Mouse (Mus musculus): ENCODE results near the gene Pld2. TPM values are rescaled to one million over a fixed set of nuclear protein-coding genes. Genes with fewer than 3 reads are reported as not detected.

Pld2 gene
- total and polyA plus RNA-seq, 2 experiments = 3.3 to 9.5 TPM

- 20% methylated on average over 4 of the region's 4 CpGs for WGBS
- Histone ChIP-seq H3K9ac (ENCODE audit: low read depth, low read length) (no peak overlapping the region), H3K4me3 (ENCODE audit: insufficient read depth, low read depth, low read length) (no peak overlapping the region; the same call in 1 of the 2 replicates), H3K27me3 (ENCODE audit: control insufficient read depth, insufficient read depth, low read length) (no peaks in the 10 kb centered on the region), H3K79me2 (ENCODE audit: control insufficient read depth, insufficient read depth, low read length) (no peaks in the 10 kb centered on the region), H3K27ac (replicated peaks; ENCODE audit: insufficient read depth, low read depth, low read length) (no peak overlapping the region), H3K4me1 (ENCODE audit: control insufficient read depth, insufficient read depth, low read length) (peaks cover 10% of the 10 kb centered on the region), H3K36me3 (ENCODE audit: control insufficient read depth, insufficient read depth, low read length) (no peaks in the 10 kb centered on the region)
- DNase-seq (ENCODE audit: extremely low read depth, low read depth, low spot score) = peak; percentile 56
- TF ChIP-seq POLR2A (IDR thresholded peaks at IDR 0.05; ENCODE audit: extremely low read depth, insufficient read depth, low read length) (no peak), CTCF (IDR thresholded peaks at IDR 0.05; ENCODE audit: low read depth, low read length) (peak; percentile 61)
Observed at GRCm38 (mm10) chr11:70506385-70506784, 33.5 kb upstream of the Pld2 start.

GRCm38 (mm10) chr11:70506962-70507515 is 32.8 kb upstream of the Pld2 start:
- Histone ChIP-seq H3K36me3 (ENCODE audit: control insufficient read depth, insufficient read depth, low read length) (no peaks in the 10 kb centered on the region), H3K9ac (ENCODE audit: low read depth, low read length) (no peak overlapping the region), H3K4me3 (ENCODE audit: insufficient read depth, low read depth, low read length) (no peak overlapping the region), H3K79me2 (ENCODE audit: control insufficient read depth, insufficient read depth, low read length) (no peaks in the 10 kb centered on the region), H3K27ac (replicated peaks; ENCODE audit: insufficient read depth, low read depth, low read length) (no peak overlapping the region), H3K27me3 (ENCODE audit: control insufficient read depth, insufficient read depth, low read length) (no peaks in the 10 kb centered on the region), H3K4me1 (ENCODE audit: control insufficient read depth, insufficient read depth, low read length) (peaks cover 5% of the 10 kb centered on the region; the same call in 1 of the 2 replicates)
- TF ChIP-seq CTCF (IDR thresholded peaks at IDR 0.05; ENCODE audit: low read depth, low read length) (no peak), POLR2A (IDR thresholded peaks at IDR 0.05; ENCODE audit: extremely low read depth, insufficient read depth, low read length) (no peak)
- 82% methylated on average over 7 of the region's 7 CpGs for WGBS
- no peak for DNase-seq (ENCODE audit: extremely low read depth, low read depth, low spot score)

DNA sequence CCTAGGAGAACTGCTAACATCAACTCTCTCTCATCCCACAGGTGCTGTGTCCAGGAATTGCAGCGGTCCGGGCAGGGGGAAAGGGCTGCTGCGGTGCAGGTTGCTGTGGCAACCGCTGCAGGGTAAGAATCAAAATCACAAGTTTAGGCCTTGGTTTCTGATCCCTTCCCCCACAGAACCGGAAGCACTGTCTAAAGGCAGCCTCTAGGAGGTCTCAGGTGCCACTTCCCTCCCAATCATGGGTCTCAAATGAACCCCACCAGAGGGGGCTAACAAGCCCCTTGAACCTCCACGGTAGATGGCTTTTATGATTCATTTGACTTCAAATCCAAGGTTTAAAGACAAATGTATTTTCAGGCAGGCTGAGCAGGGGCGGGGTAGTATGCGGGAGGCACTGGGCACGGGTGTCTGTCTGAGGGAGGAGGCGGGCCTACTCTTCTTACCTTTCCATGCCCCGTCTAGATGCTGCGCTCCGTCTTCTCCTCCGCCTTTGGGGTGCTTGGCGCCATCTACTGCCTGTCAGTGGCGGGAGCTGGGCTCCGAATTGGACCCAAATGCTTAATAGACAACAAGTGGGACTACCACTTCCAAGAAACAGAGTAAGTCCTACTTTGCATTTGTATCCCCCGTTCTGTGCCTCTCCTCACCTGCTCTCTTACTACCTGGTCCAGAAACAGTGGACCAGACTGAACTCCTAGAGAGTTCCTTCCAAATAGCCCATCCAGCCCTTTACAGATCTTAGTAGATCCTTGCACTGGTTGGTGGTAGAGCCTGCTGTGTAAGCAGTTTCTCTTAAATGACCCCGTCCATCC is 29.9 kb upstream of the Pld2 start:
- no peak overlapping the region for H3K27ac ChIP-seq (replicated peaks; ENCODE audit: insufficient read depth, low read depth, low read length)
- 31% methylated on average over 19 of the region's 19 CpGs for WGBS

GRCm38 (mm10) chr11:70511242-70511641 is 28.6 kb upstream of the Pld2 start:
- Histone ChIP-seq H3K79me2 (ENCODE audit: control insufficient read depth, insufficient read depth, low read length) (no peaks in the 10 kb centered on the region), H3K4me1 (ENCODE audit: control insufficient read depth, insufficient read depth, low read length) (peaks cover under 1% of the 10 kb centered on the region; the same call in 1 of the 2 replicates), H3K36me3 (ENCODE audit: control insufficient read depth, insufficient read depth, low read length) (no peaks in the 10 kb centered on the region; the same call in 1 of the 2 replicates), H3K9ac (ENCODE audit: low read depth, low read length) (no peak overlapping the region), H3K4me3 (ENCODE audit: insufficient read depth, low read depth, low read length) (no peak overlapping the region), H3K27ac (replicated peaks; ENCODE audit: insufficient read depth, low read depth, low read length) (no peak overlapping the region), H3K27me3 (ENCODE audit: control insufficient read depth, insufficient read depth, low read length) (no peaks in the 10 kb centered on the region)
- DNase-seq (ENCODE audit: extremely low read depth, low read depth, low spot score) = no peak
- WGBS = 82% methylated on average over 2 of the region's 2 CpGs
- no peak for TF ChIP-seq POLR2A (IDR thresholded peaks at IDR 0.05; ENCODE audit: extremely low read depth, insufficient read depth, low read length)
- no peak for TF ChIP-seq CTCF (IDR thresholded peaks at IDR 0.05; ENCODE audit: low read depth, low read length)

More for the DNA sequence above, 29.9 kb upstream of the Pld2 start:
- Histone ChIP-seq H3K79me2 (ENCODE audit: control insufficient read depth, insufficient read depth, low read length) (no peaks in the 10 kb centered on the region), H3K36me3 (ENCODE audit: control insufficient read depth, insufficient read depth, low read length) (no peaks in the 10 kb centered on the region; the same call in 1 of the 2 replicates), H3K27me3 (ENCODE audit: control insufficient read depth, insufficient read depth, low read length) (no peaks in the 10 kb centered on the region), H3K9ac (ENCODE audit: low read depth, low read length) (no peak overlapping the region), H3K4me1 (ENCODE audit: control insufficient read depth, insufficient read depth, low read length) (peaks cover 1% of the 10 kb centered on the region; the same call in 1 of the 2 replicates), H3K4me3 (ENCODE audit: insufficient read depth, low read depth, low read length) (no peak overlapping the region)
- TF ChIP-seq POLR2A (IDR thresholded peaks at IDR 0.05; ENCODE audit: extremely low read depth, insufficient read depth, low read length) = no peak
- peak; percentile 86 for TF ChIP-seq CTCF (IDR thresholded peaks at IDR 0.05; ENCODE audit: low read depth, low read length)
- no peak for DNase-seq (ENCODE audit: extremely low read depth, low read depth, low spot score)

DNA sequence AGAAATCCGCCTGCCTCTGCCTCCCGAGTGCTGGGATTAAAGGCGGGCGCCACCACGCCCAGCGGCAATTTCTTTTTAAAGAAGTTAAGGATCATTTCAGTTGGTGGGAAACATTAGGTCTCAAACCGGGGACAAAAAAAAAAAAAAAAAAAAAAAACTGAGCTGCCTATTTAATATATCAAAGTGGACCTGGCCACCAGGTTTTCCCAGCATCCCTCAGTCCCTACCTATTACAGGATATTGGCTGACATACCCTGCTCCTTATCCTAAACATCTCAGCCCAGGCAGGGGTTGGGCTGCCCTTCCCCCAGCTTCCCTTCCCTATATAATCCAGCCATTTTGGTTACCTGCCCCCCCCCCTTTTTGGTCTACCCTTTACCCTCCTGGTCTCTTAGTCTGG is 28.0 kb upstream of the Pld2 start:
- no peak for DNase-seq (ENCODE audit: extremely low read depth, low read depth, low spot score)
- Histone ChIP-seq H3K79me2 (ENCODE audit: control insufficient read depth, insufficient read depth, low read length) (no peaks in the 10 kb centered on the region), H3K4me1 (ENCODE audit: control insufficient read depth, insufficient read depth, low read length) (no peaks in the 10 kb centered on the region), H3K4me3 (ENCODE audit: insufficient read depth, low read depth, low read length) (no peak overlapping the region), H3K9ac (ENCODE audit: low read depth, low read length) (no peak overlapping the region), H3K27ac (replicated peaks; ENCODE audit: insufficient read depth, low read depth, low read length) (no peak overlapping the region), H3K36me3 (ENCODE audit: control insufficient read depth, insufficient read depth, low read length) (no peaks in the 10 kb centered on the region; the same call in 1 of the 2 replicates), H3K27me3 (ENCODE audit: control insufficient read depth, insufficient read depth, low read length) (no peaks in the 10 kb centered on the region)
- WGBS = 89% methylated on average over 7 of the region's 7 CpGs
- TF ChIP-seq POLR2A (IDR thresholded peaks at IDR 0.05; ENCODE audit: extremely low read depth, insufficient read depth, low read length) (no peak), CTCF (IDR thresholded peaks at IDR 0.05; ENCODE audit: low read depth, low read length) (no peak)
